Mouse (Mus musculus): Measurements from ENCODE around the gene Mafk.

- TF ChIP-seq CTCF (IDR thresholded peaks at IDR 0.05; ENCODE audit: insufficient read depth, low read depth, low read length) (no peak), POLR2A (IDR thresholded peaks at IDR 0.05; ENCODE audit: insufficient read depth, low read depth, low read length) (no peak)
These were observed 13.3 kb downstream of the Mafk start for GRCm38 (mm10) chr5:139804573-139805111.

Measured in olfactory bulb, adult 2 months (tissue).